Mouse (Mus musculus) heart, adult 2 months (tissue): ENCODE data around the gene Hist1h3d. TPM values are rescaled to one million over a fixed set of nuclear protein-coding genes. Genes with fewer than 3 reads are reported as not detected.
"Not testable (repeated sequence)": the region's sequence is repeated elsewhere in the genome, so short reads cannot be mapped to it uniquely, and the experiment has no call there.

Source experiments
- DNase-seq, 2 experiments: peaks; one replicate each; pipeline ENCODE4 v3.0.0; 2021
- H3K27ac ChIP-seq: fragments of 200-600 bp; 2 replicates; pipeline ENCODE4 v1.8.1; 2022
- H3K27me3 ChIP-seq: fragments of 200-500 bp; 2 replicates; pipeline ENCODE4 v1.6.1; 2012; ENCODE audit warnings: mild to moderate bottlenecking, low read length, inconsistent platforms, mixed read lengths; ENCODE audit not compliant: control insufficient read depth, insufficient read depth
- H3K36me3 ChIP-seq: fragments of 200-500 bp; 2 replicates; pipeline ENCODE4 v1.6.1; 2012; ENCODE audit warnings: low read length, inconsistent platforms; ENCODE audit not compliant: control insufficient read depth, insufficient read depth
- H3K4me1 ChIP-seq: fragments of 200-500 bp; 2 replicates; pipeline ENCODE4 v1.6.1; 2011; ENCODE audit warnings: low read length; ENCODE audit not compliant: control insufficient read depth, insufficient read depth
- H3K4me3 ChIP-seq: fragments of 200-600 bp; 2 replicates; pipeline ENCODE4 v1.8.1; 2022
- H3K79me2 ChIP-seq: fragments of 200-500 bp; replicated peaks from 2 replicates; pipeline ENCODE4 v1.6.1; 2012; ENCODE audit warnings: mild to moderate bottlenecking, inconsistent platforms, low read length, moderate library complexity, mixed read lengths; ENCODE audit not compliant: control insufficient read depth, insufficient read depth
- H3K9ac ChIP-seq: fragments of 200-500 bp; 2 replicates; pipeline ENCODE4 v1.6.1; 2012; ENCODE audit warnings: low read depth, mild to moderate bottlenecking, control low read depth, inconsistent platforms, low read length, mixed read lengths
- CTCF ChIP-seq: fragments of 200-600 bp; IDR thresholded peaks from 2 replicates; pipeline ENCODE4 v1.8.1; 2022; ENCODE audit warnings: antibody characterized with exemption, mild to moderate bottlenecking, moderate library complexity
- EP300 ChIP-seq: fragments of 200-500 bp; IDR thresholded peaks from 2 replicates; pipeline ENCODE4 v1.6.1; 2011; ENCODE audit warnings: low read depth, low read length, control low read depth; ENCODE audit not compliant: insufficient read depth
- POLR2A ChIP-seq: fragments of 200-500 bp; IDR thresholded peaks from 2 replicates; pipeline ENCODE4 v1.6.1; 2011; ENCODE audit warnings: mild to moderate bottlenecking, low read depth, low read length, control low read depth; ENCODE audit not compliant: insufficient read depth
- WGBS: fragments of 180-500 bp; shearing (Covaris S2); methylation state at CpG from one replicate; pipeline ENCODE4 v1.1.7; 2018; 5-methylcytosine and 5-hydroxymethylcytosine counted together
- intact Hi-C: fragments of 180-260 bp; cut with DNase I; formaldehyde crosslinking; loops from one replicate; pipeline ENCODE4 v1.15.1; 2025
- polyA plus RNA-seq: library from polyadenylated mRNA; depleted of rRNA; stranded (reverse); fragments of >200 nt; gene quantifications from 2 replicates; pipeline ENCODE4 v1.2.3, GENCODE M21; 2012
- total RNA-seq, 2 experiments: library from RNA; stranded (reverse); gene quantifications; 2 replicates each; pipeline ENCODE4 v1.2.3; 2021

Gene Hist1h3d
- total and polyA plus RNA-seq, 3 experiments = 1.1 to 2.3 (median 1.5) TPM

DNA sequence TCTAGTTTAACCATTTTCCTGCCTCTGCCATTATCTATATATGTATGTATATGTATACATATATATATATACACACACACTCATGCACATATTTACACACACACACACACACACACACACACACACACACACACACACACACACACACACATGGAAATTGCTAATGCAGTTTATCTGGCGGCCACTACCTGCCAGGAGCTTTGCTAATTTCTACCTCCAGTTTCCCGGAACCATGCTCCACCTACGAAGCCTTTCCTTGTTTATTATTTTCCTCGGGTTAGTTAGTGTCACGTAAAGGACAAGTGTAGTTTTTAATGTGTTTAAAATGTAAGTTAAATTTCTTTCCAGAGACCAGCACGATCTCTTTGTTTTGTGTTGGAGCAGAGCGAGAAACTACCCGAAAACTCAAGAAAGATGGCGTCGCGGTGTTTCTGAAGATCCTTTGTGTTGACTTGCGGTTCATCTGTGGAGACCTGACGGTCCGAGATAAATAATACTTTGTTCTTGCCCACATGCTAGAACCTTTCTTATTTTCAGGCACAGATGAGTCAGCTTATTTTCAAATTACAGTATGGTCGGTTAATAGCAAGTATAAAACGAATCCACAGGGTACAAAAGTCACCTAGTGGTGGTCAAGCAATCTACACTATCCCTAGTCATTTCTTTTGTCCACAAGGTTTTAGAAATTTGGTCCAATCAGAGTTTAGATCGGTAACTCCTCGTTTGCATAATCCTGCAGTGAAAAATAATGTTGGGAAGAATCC lies 12.7 kb upstream of the Hist1h3d start:
- TF ChIP-seq CTCF (peak; percentile 77), POLR2A (peak; percentile 37; the same call in 1 of the 2 replicates), EP300 (no peak)
- peak overlapping the region; percentile 94 for H3K27ac ChIP-seq
- peaks cover 2% of the 10 kb centered on the region; the same call in 1 of the 2 replicates for H3K4me1 ChIP-seq
- peak overlapping the region; percentile 50 for H3K4me3 ChIP-seq
- intact Hi-C loops = no loop called here
- no peaks in the 10 kb centered on the region for H3K36me3 ChIP-seq
- H3K27me3 ChIP-seq = no peaks in the 10 kb centered on the region
- DNase-seq = no peak
- 2% methylated on average over 18 of the region's 18 CpGs for WGBS
- no peaks in the 10 kb centered on the region for H3K79me2 ChIP-seq
- H3K9ac ChIP-seq = peak overlapping the region; percentile 41

DNA sequence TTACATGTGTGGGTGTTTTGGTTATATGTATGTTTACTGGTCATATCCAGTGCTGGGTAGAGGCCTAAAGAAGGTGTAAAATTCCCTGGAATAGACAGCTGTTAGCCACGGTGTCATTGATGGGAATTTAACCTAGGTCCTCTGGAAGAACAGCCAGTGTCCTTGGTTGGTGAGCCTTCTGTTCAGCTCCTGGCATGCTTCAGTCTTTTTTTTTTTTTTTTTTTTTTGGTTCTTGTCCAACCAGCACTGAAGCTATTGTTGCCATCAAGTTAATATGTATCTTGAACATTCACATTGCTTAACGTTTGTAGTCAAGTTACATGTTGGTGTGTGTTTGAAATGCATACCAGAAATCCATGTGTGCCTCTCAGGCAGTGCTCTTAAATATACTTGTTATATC lies 11.1 kb upstream of the Hist1h3d start:
- no peak overlapping the region for H3K4me3 ChIP-seq
- intact Hi-C loops = no loop called here
- TF ChIP-seq POLR2A (no peak), EP300 (no peak), CTCF (no peak)
- WGBS = 79% methylated on average over 2 of the region's 2 CpGs
- H3K9ac ChIP-seq = no peak overlapping the region
- DNase-seq = no peak
- no peaks in the 10 kb centered on the region for H3K79me2 ChIP-seq
- H3K36me3 ChIP-seq = no peaks in the 10 kb centered on the region
- H3K4me1 ChIP-seq = peaks cover 2% of the 10 kb centered on the region; the same call in 1 of the 2 replicates
- no peak overlapping the region for H3K27ac ChIP-seq
- no peaks in the 10 kb centered on the region for H3K27me3 ChIP-seq

DNA sequence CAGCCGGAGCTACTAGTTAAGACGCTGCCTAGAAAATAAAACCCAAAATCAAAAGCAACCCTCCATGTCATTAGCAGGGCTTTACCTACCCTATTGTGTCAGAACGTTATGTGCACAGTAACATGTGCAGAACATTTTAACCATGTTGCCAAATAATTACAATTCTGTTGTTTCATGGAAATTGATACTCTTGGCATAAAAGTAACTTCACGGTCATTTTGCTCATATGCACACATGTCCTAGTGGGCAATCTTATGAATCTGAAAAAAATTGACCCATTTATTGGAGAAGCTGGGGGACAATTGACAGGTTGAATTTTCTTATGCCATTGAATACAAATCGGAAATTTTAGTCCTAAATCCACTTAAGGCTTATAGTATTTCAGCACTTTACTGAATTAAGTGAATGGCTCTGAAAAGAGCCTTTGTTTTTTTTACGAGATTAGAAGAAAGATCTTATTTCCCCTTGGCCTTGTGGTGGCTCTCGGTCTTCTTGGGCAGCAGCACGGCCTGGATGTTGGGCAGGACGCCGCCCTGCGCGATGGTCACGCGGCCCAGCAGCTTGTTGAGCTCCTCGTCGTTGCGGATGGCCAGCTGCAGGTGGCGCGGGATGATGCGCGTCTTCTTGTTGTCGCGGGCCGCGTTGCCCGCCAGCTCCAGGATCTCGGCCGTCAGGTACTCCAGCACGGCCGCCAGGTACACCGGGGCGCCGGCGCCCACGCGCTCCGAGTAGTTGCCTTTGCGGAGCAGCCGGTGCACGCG lies 5.1 kb upstream of the Hist1h3d start:
- H3K27me3 ChIP-seq, H3K79me2 ChIP-seq, intact Hi-C loops, DNase-seq, H3K36me3 ChIP-seq, H3K4me1 ChIP-seq: not testable (repeated sequence)
- TF ChIP-seq CTCF = peak; percentile 27; the same call in 1 of the 2 replicates
- WGBS = 4% methylated on average over 28 of the region's 41 CpGs
- Histone ChIP-seq H3K9ac (peak overlapping the region; percentile 28; the same call in 1 of the 2 replicates), H3K27ac (peak overlapping the region; percentile 87), H3K4me3 (peak overlapping the region; percentile 63)

DNA sequence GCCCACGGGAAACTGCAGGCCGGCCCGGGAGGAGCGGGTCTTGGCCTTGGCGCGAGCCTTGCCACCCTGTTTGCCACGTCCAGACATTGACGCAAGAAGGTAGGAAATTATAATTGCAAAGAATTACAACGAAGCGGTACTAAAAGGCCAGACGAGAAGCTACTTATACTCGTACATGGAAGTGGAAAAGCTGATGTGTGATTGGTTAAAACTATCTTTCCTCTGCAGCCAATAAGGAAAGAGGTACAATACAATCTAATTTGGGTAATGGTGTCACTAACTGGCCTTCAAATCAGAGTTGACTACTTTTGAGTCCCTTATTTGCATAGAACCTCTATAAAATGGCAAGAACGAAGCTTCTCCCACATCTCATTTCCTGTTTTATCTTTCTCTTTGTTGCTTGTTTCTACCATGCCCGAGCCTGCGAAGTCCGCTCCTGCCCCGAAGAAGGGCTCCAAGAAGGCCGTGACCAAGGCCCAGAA lies 4.5 kb upstream of the Hist1h3d start, which contains the start of the genes Hist1h2ae and Hist1h2bg:
Gene Hist1h2ae (minus strand): TSS at position 199 of the 482 bp plus-strand sequence.
Gene Hist1h2bg (plus strand): TSS at position 375 of the 482 bp plus-strand sequence.
- peaks cover 4% of the 10 kb centered on the region for H3K4me1 ChIP-seq
- peak within 1 kb of the TSS; percentile 63 for H3K4me3 ChIP-seq
- H3K9ac ChIP-seq = peak within 1 kb of the TSS; percentile 65
- TF ChIP-seq POLR2A (peak; percentile 57; the same call in 1 of the 2 replicates), EP300 (no peak)
- under 1% methylated on average over 18 of the region's 18 CpGs for WGBS
- H3K36me3 ChIP-seq = peaks cover 6% of the 10 kb centered on the region
- no peaks in the 10 kb centered on the region for H3K27me3 ChIP-seq
- DNase-seq = peak; percentile 77 to 79
- peak within 1 kb of the TSS; percentile 87 for H3K27ac ChIP-seq
- H3K79me2 ChIP-seq = no peaks in the 10 kb centered on the region
- intact Hi-C loops = no loop called here

DNA sequence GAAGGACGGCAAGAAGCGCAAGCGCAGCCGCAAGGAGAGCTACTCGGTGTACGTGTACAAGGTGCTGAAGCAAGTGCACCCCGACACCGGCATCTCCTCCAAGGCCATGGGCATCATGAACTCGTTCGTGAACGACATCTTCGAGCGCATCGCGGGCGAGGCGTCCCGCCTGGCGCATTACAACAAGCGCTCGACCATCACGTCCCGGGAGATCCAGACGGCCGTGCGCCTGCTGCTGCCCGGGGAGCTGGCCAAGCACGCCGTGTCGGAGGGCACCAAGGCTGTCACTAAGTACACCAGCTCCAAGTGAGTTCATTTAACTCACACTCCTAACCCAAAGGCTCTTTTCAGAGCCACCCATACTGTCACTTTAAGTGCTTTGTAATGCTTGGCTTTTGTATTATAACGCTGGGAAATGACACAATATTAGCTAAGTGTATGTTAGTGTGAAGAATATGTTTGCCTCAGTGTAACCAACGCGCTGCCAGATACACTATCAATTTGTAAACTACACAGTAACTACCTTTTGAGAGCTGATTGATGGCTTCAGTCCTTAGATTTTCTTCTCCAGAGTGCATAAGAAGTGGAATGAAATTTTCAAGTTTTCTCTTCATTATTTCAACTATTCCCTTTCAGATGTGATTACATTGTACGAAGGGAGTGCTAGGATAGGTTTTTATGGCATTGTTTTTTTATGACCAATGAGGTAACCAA lies 3.9 kb upstream of the Hist1h3d start:
- H3K27ac ChIP-seq = peak overlapping the region; percentile 87
- WGBS = 2% methylated on average over 18 of the region's 34 CpGs
- DNase-seq, H3K4me1 ChIP-seq, intact Hi-C loops, H3K27me3 ChIP-seq, H3K79me2 ChIP-seq, H3K36me3 ChIP-seq: not testable (repeated sequence)
- H3K4me3 ChIP-seq = peak overlapping the region; percentile 63
- 0 out of 2 replicates have a peak, but pooled peaks have one; percentile 6 for TF ChIP-seq POLR2A
- H3K9ac ChIP-seq = peak overlapping the region; percentile 65
